Mouse (Mus musculus): ENCODE measurements around the gene Naa35. TPM values are rescaled to one million over a fixed set of nuclear protein-coding genes. Genes with fewer than 3 reads are reported as not detected.
A peak's percentile ranks its signal among the peaks of the same experiment; 100 is the strongest.

The Naa35 gene
- 61.2 and 67.8 TPM in 2 replicates for polyA plus RNA-seq (2015; fragmentation: Nextera tagmentation; extraction: Ambion mirVana)

DNA sequence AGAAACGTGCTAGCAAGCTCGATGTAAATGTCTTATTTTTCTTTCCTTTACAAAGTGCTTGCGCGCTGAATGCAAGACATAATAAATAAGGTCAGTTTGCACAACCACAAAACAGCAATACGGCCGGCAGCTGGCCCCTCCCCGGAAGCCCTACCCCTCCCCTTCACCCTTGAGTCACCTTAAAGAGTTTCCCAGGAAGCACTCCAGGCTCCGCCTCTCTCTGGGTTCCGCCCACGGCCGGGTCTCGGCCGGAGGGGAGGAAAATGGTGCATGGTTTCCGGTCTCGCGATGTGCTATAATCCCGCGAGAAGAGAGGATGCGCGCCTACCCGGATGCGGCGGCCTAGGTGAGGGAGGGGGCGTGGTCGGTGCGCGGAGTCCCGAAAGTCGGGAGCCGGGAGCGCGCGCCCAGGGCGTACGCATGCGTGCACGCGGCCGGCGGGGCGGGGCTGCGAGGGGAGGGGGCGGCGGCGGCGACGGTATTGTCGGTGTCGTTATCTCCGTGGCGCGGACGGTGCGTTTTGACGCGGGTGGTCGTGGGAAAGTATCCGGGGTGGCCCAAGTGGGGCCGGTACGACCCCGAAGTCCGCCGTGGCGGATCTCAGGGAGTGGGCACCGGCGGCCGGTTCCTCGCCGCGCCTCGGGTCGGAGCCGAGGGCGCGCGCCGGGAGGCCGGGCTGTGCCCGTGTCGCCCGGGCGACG, at the start of gene Naa35, which contains the start of gene Agtpbp1:
Gene Naa35 (plus strand): TSS at position 313 of the 701 bp plus-strand sequence.
Gene Agtpbp1 (minus strand): TSS at position 281 of the 701 bp plus-strand sequence.
- H3K4me1 ChIP-seq (ENCODE audit: control insufficient read depth, insufficient read depth, low read length): peaks cover 22% of the 10 kb centered on the region
- H3K4me3 ChIP-seq (ENCODE audit: low read length): peak within 1 kb of the TSS; percentile 97
- H3K9ac ChIP-seq (ENCODE audit: low read depth, low read length): peak within 1 kb of the TSS; percentile 93
- H3K27me3 ChIP-seq (replicated peaks; ENCODE audit: control insufficient read depth, insufficient read depth, low read length): no peaks in the 10 kb centered on the region
- H3K27ac ChIP-seq (ENCODE audit: low read length): peak within 1 kb of the TSS; percentile 80
- peak; percentile 96 for ATAC-seq
- 0 out of 2 replicates have a peak, but pooled peaks cover 5% of the 10 kb centered on the region for H3K36me3 ChIP-seq (ENCODE audit: control insufficient read depth, insufficient read depth, low read length)
- H3K9me3 ChIP-seq (ENCODE audit: control insufficient read depth, low read length): no peaks in the 10 kb centered on the region
- peak within 1 kb of the TSS; percentile 84 for H3K4me2 ChIP-seq (ENCODE audit: low read depth, low read length)
- WGBS: under 1% methylated on average over 78 of the region's 83 CpGs

DNA sequence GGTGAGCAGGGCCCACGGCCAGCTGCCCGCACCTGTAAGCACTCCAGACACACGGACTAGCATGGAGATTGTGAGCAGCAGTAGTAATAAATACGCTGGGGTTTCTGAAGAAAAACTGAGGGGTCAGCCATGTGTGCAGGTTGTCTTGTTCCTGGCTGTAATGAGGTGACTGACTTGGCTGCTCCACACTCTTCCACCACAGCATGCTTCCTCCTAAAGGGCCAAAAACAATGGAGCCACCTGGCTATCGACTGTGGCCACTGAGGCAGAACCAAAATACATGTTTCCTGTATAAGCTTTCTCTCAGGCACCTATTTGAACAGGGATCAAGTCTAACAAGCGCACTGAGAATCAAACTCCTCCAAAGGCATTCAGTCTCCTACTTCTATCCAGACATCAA, 49.3 kb upstream of the Naa35 start:
- H3K4me1 ChIP-seq (ENCODE audit: control insufficient read depth, insufficient read depth, low read length): no peaks in the 10 kb centered on the region
- no peak overlapping the region for H3K27ac ChIP-seq (ENCODE audit: low read length)
- no peak overlapping the region for H3K4me2 ChIP-seq (ENCODE audit: low read depth, low read length)
- H3K9ac ChIP-seq (ENCODE audit: low read depth, low read length): no peak overlapping the region
- no peak for ATAC-seq
- H3K36me3 ChIP-seq (ENCODE audit: control insufficient read depth, insufficient read depth, low read length): no peaks in the 10 kb centered on the region
- no peak overlapping the region for H3K4me3 ChIP-seq (ENCODE audit: low read length)
- H3K27me3 ChIP-seq (replicated peaks; ENCODE audit: control insufficient read depth, insufficient read depth, low read length): no peaks in the 10 kb centered on the region
- H3K9me3 ChIP-seq (ENCODE audit: control insufficient read depth, low read length): no peaks in the 10 kb centered on the region
- 88% methylated on average over 6 of the region's 6 CpGs for WGBS

DNA sequence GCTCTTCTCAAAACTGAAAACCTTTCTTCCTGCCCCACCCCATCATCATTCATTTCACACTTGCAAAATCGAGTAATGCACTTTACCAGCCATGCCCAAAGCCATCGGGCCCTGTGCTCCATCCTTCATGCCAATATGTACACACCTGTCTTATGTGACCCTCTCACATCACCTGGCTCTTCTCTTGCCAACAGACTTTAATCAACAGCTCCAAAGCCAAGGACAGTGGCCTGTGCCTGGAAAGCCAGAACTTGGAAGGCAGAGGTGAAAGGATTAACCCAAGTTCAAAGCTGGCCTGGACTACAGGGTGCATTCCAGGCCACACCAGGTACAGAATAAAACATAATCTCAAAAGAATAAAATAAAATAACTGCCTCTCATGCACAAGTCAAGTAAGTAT, 48.4 kb upstream of the Naa35 start:
- WGBS: 70% methylated on average over 2 of the region's 2 CpGs

DNA sequence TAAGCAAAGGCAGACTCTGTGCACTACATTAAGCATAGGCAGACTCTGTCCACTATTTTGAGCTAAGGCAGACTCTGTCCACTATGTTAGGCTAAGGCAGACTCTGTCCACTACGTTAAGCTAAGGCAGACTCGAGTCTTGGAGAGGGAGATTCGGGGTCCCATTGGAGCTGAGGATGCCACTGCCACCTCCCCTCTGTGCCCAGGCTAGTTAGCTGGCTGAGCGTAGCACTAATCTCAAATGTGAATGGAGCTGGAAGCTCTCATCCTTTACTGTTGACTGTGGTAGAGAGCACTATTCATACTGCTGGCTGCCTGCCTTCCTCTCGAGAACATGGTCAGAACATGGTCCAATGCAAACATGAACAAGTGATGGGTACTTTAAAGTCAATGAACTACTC, 46.4 kb upstream of the Naa35 start:
- H3K4me2 ChIP-seq (ENCODE audit: low read depth, low read length): no peak overlapping the region
- no peak overlapping the region for H3K9ac ChIP-seq (ENCODE audit: low read depth, low read length)
- WGBS: 88% methylated on average over 5 of the region's 5 CpGs
- no peaks in the 10 kb centered on the region for H3K27me3 ChIP-seq (replicated peaks; ENCODE audit: control insufficient read depth, insufficient read depth, low read length)
- no peaks in the 10 kb centered on the region for H3K9me3 ChIP-seq (ENCODE audit: control insufficient read depth, low read length)
- no peaks in the 10 kb centered on the region for H3K4me1 ChIP-seq (ENCODE audit: control insufficient read depth, insufficient read depth, low read length)
- no peak overlapping the region for H3K4me3 ChIP-seq (ENCODE audit: low read length)
- no peak overlapping the region for H3K27ac ChIP-seq (ENCODE audit: low read length)
- H3K36me3 ChIP-seq (ENCODE audit: control insufficient read depth, insufficient read depth, low read length): no peaks in the 10 kb centered on the region
- no peak for ATAC-seq

More for the DNA sequence above, 48.4 kb upstream of the Naa35 start:
- no peaks in the 10 kb centered on the region for H3K36me3 ChIP-seq (ENCODE audit: control insufficient read depth, insufficient read depth, low read length)
- H3K4me3 ChIP-seq (ENCODE audit: low read length): no peak overlapping the region
- no peak for ATAC-seq
- no peak overlapping the region for H3K4me2 ChIP-seq (ENCODE audit: low read depth, low read length)
- H3K9ac ChIP-seq (ENCODE audit: low read depth, low read length): no peak overlapping the region
- H3K27me3 ChIP-seq (replicated peaks; ENCODE audit: control insufficient read depth, insufficient read depth, low read length): no peaks in the 10 kb centered on the region
- H3K9me3 ChIP-seq (ENCODE audit: control insufficient read depth, low read length): no peaks in the 10 kb centered on the region
- H3K4me1 ChIP-seq (ENCODE audit: control insufficient read depth, insufficient read depth, low read length): no peaks in the 10 kb centered on the region
- no peak overlapping the region for H3K27ac ChIP-seq (ENCODE audit: low read length)

DNA sequence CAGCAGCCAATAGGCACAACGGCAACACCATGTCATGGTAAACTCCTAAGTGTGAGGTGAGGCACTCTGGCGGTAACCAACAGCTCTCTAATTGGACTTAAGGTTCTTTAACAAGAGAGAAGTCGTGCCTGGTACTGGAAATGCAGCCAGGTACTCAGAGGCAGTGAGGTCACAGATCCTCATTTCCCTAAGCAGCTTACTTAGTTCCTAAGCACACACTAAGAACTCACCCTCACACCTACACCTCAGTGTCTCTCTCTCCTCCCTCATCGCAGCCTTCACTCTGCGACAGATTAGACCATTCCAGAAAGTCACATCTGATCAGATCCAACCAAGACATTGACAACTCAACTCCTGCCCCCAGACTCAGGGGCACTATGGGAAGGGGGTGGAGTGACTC, 45.0 kb upstream of the Naa35 start:
- ATAC-seq: no peak
- 83% methylated on average over 5 of the region's 5 CpGs for WGBS
- no peaks in the 10 kb centered on the region for H3K9me3 ChIP-seq (ENCODE audit: control insufficient read depth, low read length)

DNA sequence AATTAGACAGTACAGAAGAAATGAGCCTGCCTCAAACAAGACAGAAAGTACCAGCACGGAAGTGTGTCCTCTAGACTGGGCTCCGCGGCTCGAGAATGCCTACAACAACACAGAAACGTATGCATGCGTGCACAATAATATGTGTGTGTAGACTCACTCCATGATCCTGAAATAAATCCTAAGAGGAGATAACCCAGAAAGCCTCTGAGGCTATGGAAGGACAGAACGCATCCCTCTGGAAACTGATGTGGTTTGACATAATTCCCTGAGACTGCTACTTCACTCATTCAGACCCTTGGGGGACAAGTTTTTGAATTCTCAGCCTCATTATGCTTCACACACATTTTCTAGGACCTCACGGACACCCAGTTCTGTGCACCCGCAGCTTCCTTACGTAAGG, 42.6 kb upstream of the Naa35 start:
- no peak overlapping the region for H3K9ac ChIP-seq (ENCODE audit: low read depth, low read length)
- H3K9me3 ChIP-seq (ENCODE audit: control insufficient read depth, low read length): no peaks in the 10 kb centered on the region
- H3K27ac ChIP-seq (ENCODE audit: low read length): no peak overlapping the region
- 91% methylated on average over 10 of the region's 10 CpGs for WGBS
- no peak overlapping the region for H3K4me3 ChIP-seq (ENCODE audit: low read length)
- ATAC-seq: no peak
- H3K27me3 ChIP-seq (replicated peaks; ENCODE audit: control insufficient read depth, insufficient read depth, low read length): no peaks in the 10 kb centered on the region
- peaks cover 14% of the 10 kb centered on the region for H3K4me1 ChIP-seq (ENCODE audit: control insufficient read depth, insufficient read depth, low read length)
- no peaks in the 10 kb centered on the region for H3K36me3 ChIP-seq (ENCODE audit: control insufficient read depth, insufficient read depth, low read length)
- H3K4me2 ChIP-seq (ENCODE audit: low read depth, low read length): no peak overlapping the region

More for the DNA sequence above, 45.0 kb upstream of the Naa35 start:
- Histone ChIP-seq H3K36me3 (ENCODE audit: control insufficient read depth, insufficient read depth, low read length) (no peaks in the 10 kb centered on the region), H3K4me3 (ENCODE audit: low read length) (no peak overlapping the region), H3K27me3 (replicated peaks; ENCODE audit: control insufficient read depth, insufficient read depth, low read length) (no peaks in the 10 kb centered on the region), H3K27ac (ENCODE audit: low read length) (no peak overlapping the region), H3K4me2 (ENCODE audit: low read depth, low read length) (no peak overlapping the region), H3K9ac (ENCODE audit: low read depth, low read length) (no peak overlapping the region), H3K4me1 (ENCODE audit: control insufficient read depth, insufficient read depth, low read length) (peaks cover 6% of the 10 kb centered on the region)

DNA sequence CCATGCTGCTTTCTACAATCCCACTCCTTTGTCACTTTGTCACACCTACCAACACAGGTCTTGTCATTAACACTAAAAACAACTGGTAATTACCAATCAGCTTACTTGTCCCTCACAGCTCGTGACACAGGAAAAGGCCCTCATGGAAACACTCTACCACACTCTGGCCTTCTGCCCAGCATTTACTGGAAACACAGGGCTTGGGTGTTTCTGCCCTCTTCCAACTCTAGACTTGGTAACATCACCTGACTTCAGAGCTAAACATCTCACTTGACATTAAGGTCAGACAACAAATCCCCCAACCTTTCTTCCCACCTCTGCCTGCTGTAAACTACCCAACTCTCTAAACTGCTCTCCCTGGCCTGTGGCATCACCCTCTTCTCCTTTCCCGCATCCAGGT, 38.0 kb upstream of the Naa35 start:
- ATAC-seq: no peak
- Histone ChIP-seq H3K4me3 (ENCODE audit: low read length) (no peak overlapping the region), H3K4me2 (ENCODE audit: low read depth, low read length) (no peak overlapping the region), H3K36me3 (ENCODE audit: control insufficient read depth, insufficient read depth, low read length) (no peaks in the 10 kb centered on the region), H3K9ac (ENCODE audit: low read depth, low read length) (no peak overlapping the region), H3K27ac (ENCODE audit: low read length) (no peak overlapping the region), H3K27me3 (replicated peaks; ENCODE audit: control insufficient read depth, insufficient read depth, low read length) (no peaks in the 10 kb centered on the region), H3K4me1 (ENCODE audit: control insufficient read depth, insufficient read depth, low read length) (peaks cover 27% of the 10 kb centered on the region), H3K9me3 (ENCODE audit: control insufficient read depth, low read length) (no peaks in the 10 kb centered on the region)
- whole genome bisulfite sequencing: 68% methylated on average over 2 of the region's 2 CpGs

DNA sequence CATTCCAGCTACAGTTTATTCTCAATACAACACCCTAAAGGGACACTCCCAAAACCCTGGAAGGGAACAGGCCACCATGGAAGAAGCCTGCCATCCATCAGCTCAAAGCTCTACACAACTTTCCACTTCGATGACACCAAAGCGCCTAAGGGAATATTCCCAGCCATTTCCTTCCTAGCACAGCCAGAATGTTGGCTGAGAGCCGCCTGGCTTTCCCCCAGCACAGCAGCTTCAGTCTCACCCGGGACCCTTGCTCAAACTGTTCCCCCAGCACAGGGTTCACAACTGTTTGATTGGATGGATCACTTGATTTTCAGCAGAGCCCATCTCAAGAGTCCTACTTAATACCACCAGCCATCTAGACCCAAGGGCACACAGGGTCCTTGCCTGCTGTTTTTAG, 37.3 kb upstream of the Naa35 start:
- no peaks in the 10 kb centered on the region for H3K27me3 ChIP-seq (replicated peaks; ENCODE audit: control insufficient read depth, insufficient read depth, low read length)
- H3K36me3 ChIP-seq (ENCODE audit: control insufficient read depth, insufficient read depth, low read length): no peaks in the 10 kb centered on the region
- no peaks in the 10 kb centered on the region for H3K9me3 ChIP-seq (ENCODE audit: control insufficient read depth, low read length)
- peak overlapping the region; percentile 25; the same call in 1 of the 2 replicates for H3K27ac ChIP-seq (ENCODE audit: low read length)
- H3K9ac ChIP-seq (ENCODE audit: low read depth, low read length): no peak overlapping the region
- no peak overlapping the region for H3K4me3 ChIP-seq (ENCODE audit: low read length)
- H3K4me2 ChIP-seq (ENCODE audit: low read depth, low read length): no peak overlapping the region
- peaks cover 27% of the 10 kb centered on the region for H3K4me1 ChIP-seq (ENCODE audit: control insufficient read depth, insufficient read depth, low read length)
- ATAC-seq: no peak
- WGBS: 53% methylated on average over 4 of the region's 4 CpGs

DNA sequence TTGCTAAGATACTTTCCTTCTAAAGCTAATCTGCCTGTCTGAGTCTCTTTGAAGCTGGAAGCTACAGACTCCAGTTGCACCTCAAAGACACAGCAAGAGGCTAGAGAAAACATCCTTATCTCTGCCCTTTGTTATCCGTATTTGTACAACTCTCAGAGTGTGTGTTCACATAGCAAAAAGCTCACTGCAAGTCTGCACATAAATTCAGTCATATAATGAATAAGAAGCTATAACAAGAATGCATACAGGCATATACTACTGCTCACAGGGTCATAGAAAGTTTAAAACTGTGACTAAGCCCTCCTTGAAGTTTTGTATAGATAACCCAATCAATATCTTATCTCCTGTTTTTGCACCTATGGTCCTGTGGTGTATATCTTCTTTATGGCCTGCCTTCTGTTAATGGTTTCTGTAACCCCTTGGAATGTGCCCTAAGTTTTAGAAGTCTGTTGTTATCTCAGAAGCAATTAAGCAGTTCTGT, 35.7 kb upstream of the Naa35 start:
- peak; percentile 85 for ATAC-seq
- no peaks in the 10 kb centered on the region for H3K9me3 ChIP-seq (ENCODE audit: control insufficient read depth, low read length)
- H3K27me3 ChIP-seq (replicated peaks; ENCODE audit: control insufficient read depth, insufficient read depth, low read length): no peaks in the 10 kb centered on the region
- no peak overlapping the region for H3K9ac ChIP-seq (ENCODE audit: low read depth, low read length)
- WGBS: 28% methylated on average over 1 of the region's 1 CpGs
- no peak overlapping the region for H3K27ac ChIP-seq (ENCODE audit: low read length)
- no peaks in the 10 kb centered on the region for H3K36me3 ChIP-seq (ENCODE audit: control insufficient read depth, insufficient read depth, low read length)
- H3K4me3 ChIP-seq (ENCODE audit: low read length): no peak overlapping the region
- H3K4me1 ChIP-seq (ENCODE audit: control insufficient read depth, insufficient read depth, low read length): peaks cover 27% of the 10 kb centered on the region
- no peak overlapping the region for H3K4me2 ChIP-seq (ENCODE audit: low read depth, low read length)
